Mouse (Mus musculus): ENCODE measurements around the gene Ankzf1. TPM values are rescaled to one million over a fixed set of nuclear protein-coding genes. Genes with fewer than 3 reads are reported as not detected.

Gene Ankzf1
- polyA plus RNA-seq, 1 experiment from 2014 or later = 18.2 TPM

DNA sequence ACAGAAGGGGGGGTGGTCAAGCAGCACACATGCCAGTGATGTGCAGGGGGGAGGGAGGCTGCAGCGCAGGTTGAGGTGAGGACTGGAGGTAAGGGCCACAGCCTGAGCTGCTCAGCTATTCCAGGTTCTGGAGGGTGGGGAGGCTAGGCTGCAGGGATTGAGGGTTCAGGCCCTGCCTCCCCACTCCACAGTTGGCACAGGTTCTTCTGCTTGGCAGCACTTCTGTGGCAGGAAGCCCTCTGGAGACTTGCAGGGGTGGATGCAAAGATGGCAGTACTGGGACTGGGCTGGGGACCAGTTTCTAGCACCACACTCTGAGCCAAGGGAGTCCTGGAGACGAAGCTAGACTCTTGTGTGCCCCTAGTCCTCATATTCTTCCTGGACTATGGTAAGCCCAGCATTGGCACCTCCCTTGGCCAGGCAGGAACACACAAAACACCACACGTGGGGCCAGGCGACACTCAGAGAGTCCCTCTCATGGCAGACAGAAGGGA lies 10.5 kb upstream of the Ankzf1 start:
- Histone ChIP-seq H3K27me3 (ENCODE audit: control insufficient read depth, insufficient read depth, low read length) (no peaks in the 10 kb centered on the region), H3K4me1 (ENCODE audit: control insufficient read depth, insufficient read depth, low read length) (peaks cover 7% of the 10 kb centered on the region), H3K4me2 (ENCODE audit: low read depth) (no peak overlapping the region), H3K36me3 (ENCODE audit: control insufficient read depth, insufficient read depth, low read length) (peaks cover 12% of the 10 kb centered on the region), H3K4me3 (ENCODE audit: low read depth, low read length) (no peak overlapping the region), H3K9ac (ENCODE audit: low read length) (no peak overlapping the region), H3K27ac (ENCODE audit: low read depth, low read length) (no peak overlapping the region), H3K9me3 (ENCODE audit: control insufficient read depth, low read length) (no peaks in the 10 kb centered on the region)
- DNase-seq (ENCODE audit: low spot score) (no peak), ATAC-seq (ENCODE audit: insufficient read depth, low FRiP score, low TSS enrichment) (no peak)
- 82% methylated on average over 4 of the region's 4 CpGs for WGBS

DNA sequence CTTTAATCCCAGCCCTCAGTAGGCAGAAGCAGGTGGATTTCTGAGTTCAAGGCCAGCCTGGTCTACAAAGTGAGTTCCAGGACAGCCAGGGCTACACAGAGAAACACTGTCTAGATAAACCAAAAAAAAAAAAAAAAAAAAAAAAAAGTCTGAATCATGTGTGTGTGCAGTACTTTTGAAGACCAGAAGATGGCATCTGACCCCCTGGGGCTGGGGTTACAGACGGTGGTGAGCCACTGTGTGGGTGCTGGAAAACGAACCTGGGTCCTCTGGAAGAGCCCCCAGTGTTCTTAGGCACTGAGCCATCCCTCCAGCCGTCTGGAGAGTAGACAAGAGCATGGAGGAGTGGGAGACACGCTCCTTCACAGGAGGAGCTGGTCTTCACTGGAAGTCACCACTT lies 9.8 kb upstream of the Ankzf1 start:
- H3K27me3 ChIP-seq (ENCODE audit: control insufficient read depth, insufficient read depth, low read length) = no peaks in the 10 kb centered on the region
- H3K9ac ChIP-seq (ENCODE audit: low read length) = no peak overlapping the region
- no peak overlapping the region for H3K4me2 ChIP-seq (ENCODE audit: low read depth)
- peaks cover 7% of the 10 kb centered on the region for H3K4me1 ChIP-seq (ENCODE audit: control insufficient read depth, insufficient read depth, low read length)
- H3K27ac ChIP-seq (ENCODE audit: low read depth, low read length) = no peak overlapping the region
- no peaks in the 10 kb centered on the region for H3K9me3 ChIP-seq (ENCODE audit: control insufficient read depth, low read length)
- WGBS = 74% methylated on average over 4 of the region's 4 CpGs
- no peak for DNase-seq (ENCODE audit: low spot score)
- H3K36me3 ChIP-seq (ENCODE audit: control insufficient read depth, insufficient read depth, low read length) = peaks cover 13% of the 10 kb centered on the region
- no peak for ATAC-seq (ENCODE audit: insufficient read depth, low FRiP score, low TSS enrichment)
- no peak overlapping the region for H3K4me3 ChIP-seq (ENCODE audit: low read depth, low read length)

DNA sequence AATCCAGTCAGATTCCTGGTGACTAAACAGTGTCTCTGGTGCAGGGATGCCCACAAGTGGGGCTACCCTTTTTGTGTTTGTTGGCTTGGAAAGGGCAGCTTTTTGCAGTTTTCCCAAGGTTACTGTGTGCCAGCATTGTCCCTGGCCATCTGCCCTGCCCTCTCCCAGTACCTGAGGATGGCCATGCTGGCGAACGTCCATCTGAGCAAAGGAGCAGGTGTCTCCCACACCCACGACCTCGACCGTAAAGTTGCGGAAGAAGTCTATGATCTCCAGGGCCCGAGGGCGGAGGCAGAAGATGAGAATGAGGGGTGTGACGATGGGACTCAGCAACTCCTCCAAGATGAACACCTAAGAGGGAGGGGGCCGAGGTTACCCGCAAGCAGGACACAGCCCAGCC lies 6.5 kb upstream of the Ankzf1 start:
- Histone ChIP-seq H3K9ac (ENCODE audit: low read length) (no peak overlapping the region), H3K27ac (ENCODE audit: low read depth, low read length) (no peak overlapping the region), H3K36me3 (ENCODE audit: control insufficient read depth, insufficient read depth, low read length) (peaks cover 13% of the 10 kb centered on the region), H3K4me2 (ENCODE audit: low read depth) (no peak overlapping the region), H3K4me3 (ENCODE audit: low read depth, low read length) (no peak overlapping the region), H3K9me3 (ENCODE audit: control insufficient read depth, low read length) (no peaks in the 10 kb centered on the region), H3K27me3 (ENCODE audit: control insufficient read depth, insufficient read depth, low read length) (no peaks in the 10 kb centered on the region), H3K4me1 (ENCODE audit: control insufficient read depth, insufficient read depth, low read length) (no peaks in the 10 kb centered on the region; the same call in 1 of the 2 replicates)
- DNase-seq (ENCODE audit: low spot score) = no peak
- WGBS = 88% methylated on average over 11 of the region's 11 CpGs
- ATAC-seq (ENCODE audit: insufficient read depth, low FRiP score, low TSS enrichment) = no peak

DNA sequence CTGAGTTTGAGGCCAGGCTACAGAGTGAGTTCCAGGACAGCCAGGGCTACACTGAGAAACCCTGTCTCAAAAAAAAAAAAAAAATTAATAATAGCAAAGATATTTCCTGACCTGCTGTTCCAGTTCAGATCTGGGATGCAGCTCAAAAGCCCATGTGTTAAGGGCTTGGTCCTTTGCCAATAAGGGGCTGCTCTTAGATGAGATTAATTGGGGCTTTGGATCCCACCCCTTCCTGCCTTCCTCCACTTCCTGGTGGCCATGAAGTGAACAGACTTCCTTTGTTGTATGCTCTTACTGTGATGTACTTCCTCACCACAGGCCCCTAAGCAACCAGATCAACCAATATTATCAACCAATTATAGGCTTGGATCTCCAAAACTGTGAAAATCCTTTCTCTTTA lies 4.8 kb upstream of the Ankzf1 start:
- no peak for ATAC-seq (ENCODE audit: insufficient read depth, low FRiP score, low TSS enrichment)
- peaks cover 13% of the 10 kb centered on the region for H3K36me3 ChIP-seq (ENCODE audit: control insufficient read depth, insufficient read depth, low read length)
- H3K4me1 ChIP-seq (ENCODE audit: control insufficient read depth, insufficient read depth, low read length) = peaks cover 5% of the 10 kb centered on the region; the same call in 1 of the 2 replicates

DNA sequence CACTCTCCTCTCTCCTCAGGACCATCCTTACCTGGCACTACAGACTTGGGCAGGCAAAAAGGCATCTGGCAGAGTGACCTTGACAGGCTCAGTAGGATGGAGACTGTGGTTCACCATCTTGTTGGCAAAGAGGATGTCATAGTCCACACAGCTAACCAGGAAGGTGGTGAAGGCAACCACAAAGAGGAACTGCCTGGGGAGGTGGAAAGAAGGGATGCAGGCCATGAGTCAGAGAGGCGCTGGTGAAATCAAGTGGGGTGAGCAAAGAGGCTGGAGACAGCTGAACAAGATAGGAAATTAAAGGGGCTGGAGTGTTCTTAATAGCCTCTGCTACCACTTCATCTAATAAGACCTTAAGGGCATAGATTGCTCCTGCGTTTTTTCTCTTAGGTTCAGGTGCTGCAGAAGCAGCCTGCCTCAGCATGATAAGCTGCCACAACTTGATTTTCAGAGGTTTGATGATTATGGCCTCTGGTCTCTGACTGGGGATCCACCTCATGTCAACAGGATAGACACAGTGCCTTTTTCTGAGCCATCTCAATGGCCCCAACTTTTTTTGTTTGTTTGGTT lies 4.0 kb upstream of the Ankzf1 start:
- Histone ChIP-seq H3K27ac (ENCODE audit: low read depth, low read length) (no peak overlapping the region), H3K4me3 (ENCODE audit: low read depth, low read length) (no peak overlapping the region), H3K36me3 (ENCODE audit: control insufficient read depth, insufficient read depth, low read length) (peaks cover 6% of the 10 kb centered on the region), H3K4me2 (ENCODE audit: low read depth) (no peak overlapping the region), H3K9me3 (ENCODE audit: control insufficient read depth, low read length) (no peaks in the 10 kb centered on the region), H3K27me3 (ENCODE audit: control insufficient read depth, insufficient read depth, low read length) (no peaks in the 10 kb centered on the region), H3K9ac (ENCODE audit: low read length) (no peak overlapping the region), H3K4me1 (ENCODE audit: control insufficient read depth, insufficient read depth, low read length) (peaks cover 9% of the 10 kb centered on the region; the same call in 1 of the 2 replicates)
- DNase-seq (ENCODE audit: low spot score) (no peak), ATAC-seq (ENCODE audit: insufficient read depth, low FRiP score, low TSS enrichment) (no peak)
- WGBS = 87% methylated on average over 2 of the region's 2 CpGs

More for the DNA sequence above, 4.8 kb upstream of the Ankzf1 start:
- no peak for DNase-seq (ENCODE audit: low spot score)
- no peak overlapping the region for H3K4me2 ChIP-seq (ENCODE audit: low read depth)
- H3K4me3 ChIP-seq (ENCODE audit: low read depth, low read length) = no peak overlapping the region
- H3K27ac ChIP-seq (ENCODE audit: low read depth, low read length) = no peak overlapping the region
- H3K27me3 ChIP-seq (ENCODE audit: control insufficient read depth, insufficient read depth, low read length) = no peaks in the 10 kb centered on the region
- H3K9me3 ChIP-seq (ENCODE audit: control insufficient read depth, low read length) = no peaks in the 10 kb centered on the region
- H3K9ac ChIP-seq (ENCODE audit: low read length) = no peak overlapping the region

DNA sequence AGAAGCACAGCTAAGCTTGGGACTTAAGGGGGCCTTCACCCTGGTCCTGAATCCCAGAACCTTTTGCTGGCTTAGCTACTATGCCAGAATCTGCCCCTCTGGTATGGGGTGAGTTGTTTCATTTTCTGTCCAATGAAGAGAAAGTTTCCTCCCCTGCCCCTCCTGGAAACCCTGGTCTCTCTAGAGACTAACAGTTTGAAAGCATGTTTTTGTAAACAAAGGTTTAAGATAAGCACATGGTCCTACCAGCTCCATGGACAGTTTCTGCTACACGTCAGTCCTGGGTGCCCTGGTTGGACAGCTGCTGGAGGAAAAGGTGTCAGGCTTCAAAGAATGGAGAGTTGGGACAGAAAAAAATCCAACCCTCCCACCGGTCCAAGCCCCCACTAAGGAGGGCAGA lies 1.4 kb upstream of the Ankzf1 start:
- DNase-seq (ENCODE audit: low spot score) (no peak), ATAC-seq (ENCODE audit: insufficient read depth, low FRiP score, low TSS enrichment) (no peak)
- Histone ChIP-seq H3K9me3 (ENCODE audit: control insufficient read depth, low read length) (no peaks in the 10 kb centered on the region), H3K27ac (ENCODE audit: low read depth, low read length) (no peak overlapping the region), H3K4me1 (ENCODE audit: control insufficient read depth, insufficient read depth, low read length) (peaks cover 12% of the 10 kb centered on the region; the same call in 1 of the 2 replicates), H3K9ac (ENCODE audit: low read length) (no peak overlapping the region), H3K36me3 (ENCODE audit: control insufficient read depth, insufficient read depth, low read length) (peaks cover 2% of the 10 kb centered on the region; the same call in 1 of the 2 replicates), H3K27me3 (ENCODE audit: control insufficient read depth, insufficient read depth, low read length) (no peaks in the 10 kb centered on the region), H3K4me3 (ENCODE audit: low read depth, low read length) (no peak overlapping the region), H3K4me2 (ENCODE audit: low read depth) (peak overlapping the region; percentile 91)
- 82% methylated on average over 2 of the region's 2 CpGs for WGBS

DNA sequence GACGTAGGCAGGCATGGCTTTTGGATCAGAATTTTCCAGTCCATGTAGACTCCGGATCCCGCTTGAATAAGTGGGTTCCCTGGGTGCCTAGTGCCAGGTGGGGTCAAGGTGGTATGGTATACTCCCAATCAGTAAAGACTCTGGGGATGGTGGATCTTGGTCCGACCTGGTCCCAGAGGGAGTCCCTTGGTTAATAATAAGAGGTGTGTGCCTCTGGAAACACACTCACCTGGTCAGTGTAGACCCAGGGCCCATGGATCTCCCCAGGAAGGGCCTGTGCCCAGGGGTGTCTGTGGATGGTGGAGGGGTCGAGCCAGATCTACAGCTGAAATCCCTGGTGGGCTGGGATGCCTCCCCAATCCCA lies 711 bp upstream of the Ankzf1 start:
- DNase-seq (ENCODE audit: low spot score) = no peak

DNA sequence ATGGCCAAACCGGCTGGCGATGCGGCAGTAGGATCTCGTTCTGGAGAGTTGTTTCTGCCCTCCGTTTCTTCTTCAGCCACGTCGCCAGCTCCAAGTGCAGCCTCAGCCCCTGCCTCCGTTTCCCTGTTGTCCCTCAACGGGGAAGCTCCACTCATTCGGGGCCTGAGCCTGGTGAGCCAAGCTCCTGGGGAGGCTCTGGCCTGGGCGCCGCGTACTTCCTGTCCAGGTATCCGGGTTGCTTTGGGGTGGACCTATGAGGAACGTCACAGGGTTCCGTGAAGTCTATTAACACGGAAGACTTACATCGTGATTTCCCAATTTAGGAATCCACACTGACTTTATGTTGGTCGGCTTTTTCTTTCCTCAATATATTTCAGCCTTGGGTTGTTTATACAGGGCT lies 501 bp downstream of the Ankzf1 start:
- WGBS = 2% methylated on average over 19 of the region's 19 CpGs
- no peaks in the 10 kb centered on the region for H3K9me3 ChIP-seq (ENCODE audit: control insufficient read depth, low read length)
- no peak for ATAC-seq (ENCODE audit: insufficient read depth, low FRiP score, low TSS enrichment)
- no peak for DNase-seq (ENCODE audit: low spot score)
- no peaks in the 10 kb centered on the region; the same call in none of the 2 replicates for H3K36me3 ChIP-seq (ENCODE audit: control insufficient read depth, insufficient read depth, low read length)
- H3K4me3 ChIP-seq (ENCODE audit: low read depth, low read length) = peak overlapping the region; percentile 73
- H3K4me2 ChIP-seq (ENCODE audit: low read depth) = peak overlapping the region; percentile 96
- H3K27ac ChIP-seq (ENCODE audit: low read depth, low read length) = peak overlapping the region; percentile 78
- H3K4me1 ChIP-seq (ENCODE audit: control insufficient read depth, insufficient read depth, low read length) = peaks cover 12% of the 10 kb centered on the region; the same call in 1 of the 2 replicates
- no peaks in the 10 kb centered on the region for H3K27me3 ChIP-seq (ENCODE audit: control insufficient read depth, insufficient read depth, low read length)
- H3K9ac ChIP-seq (ENCODE audit: low read length) = peak overlapping the region; percentile 85

More for the DNA sequence above, 711 bp upstream of the Ankzf1 start:
- Histone ChIP-seq H3K4me1 (ENCODE audit: control insufficient read depth, insufficient read depth, low read length) (peaks cover 12% of the 10 kb centered on the region; the same call in 1 of the 2 replicates), H3K27ac (ENCODE audit: low read depth, low read length) (peak overlapping the region; percentile 49), H3K4me3 (ENCODE audit: low read depth, low read length) (peak overlapping the region; percentile 73), H3K4me2 (ENCODE audit: low read depth) (peak overlapping the region; percentile 91), H3K27me3 (ENCODE audit: control insufficient read depth, insufficient read depth, low read length) (no peaks in the 10 kb centered on the region), H3K9ac (ENCODE audit: low read length) (peak overlapping the region; percentile 78), H3K9me3 (ENCODE audit: control insufficient read depth, low read length) (no peaks in the 10 kb centered on the region), H3K36me3 (ENCODE audit: control insufficient read depth, insufficient read depth, low read length) (peaks cover 2% of the 10 kb centered on the region; the same call in 1 of the 2 replicates)
- WGBS = 35% methylated on average over 5 of the region's 5 CpGs
- ATAC-seq (ENCODE audit: insufficient read depth, low FRiP score, low TSS enrichment) = no peak

DNA sequence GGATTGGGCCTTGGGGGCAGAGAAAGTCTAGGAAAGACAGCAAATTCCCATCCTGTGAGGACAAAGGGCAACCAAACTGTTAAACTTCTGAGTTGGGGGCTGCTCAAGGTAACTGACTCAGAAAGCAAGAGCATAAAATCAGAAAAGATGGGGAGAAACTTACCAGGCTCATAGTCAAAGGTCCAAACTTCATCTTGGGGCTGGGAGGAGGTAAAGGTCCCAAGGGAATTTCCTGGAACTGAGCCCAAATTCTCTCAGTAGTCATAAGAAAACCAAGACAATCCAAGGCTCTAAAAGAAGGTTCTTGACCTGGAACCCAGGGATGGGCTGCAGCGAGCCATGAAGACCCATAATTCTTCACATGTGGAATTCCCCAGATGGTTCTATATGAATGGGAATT lies 9.3 kb downstream of the Ankzf1 start:
- no peak overlapping the region for H3K4me3 ChIP-seq (ENCODE audit: low read depth, low read length)
- H3K4me2 ChIP-seq (ENCODE audit: low read depth) = no peak overlapping the region
- no peaks in the 10 kb centered on the region for H3K27me3 ChIP-seq (ENCODE audit: control insufficient read depth, insufficient read depth, low read length)
- no peak overlapping the region for H3K9ac ChIP-seq (ENCODE audit: low read length)
- no peaks in the 10 kb centered on the region for H3K4me1 ChIP-seq (ENCODE audit: control insufficient read depth, insufficient read depth, low read length)
- H3K9me3 ChIP-seq (ENCODE audit: control insufficient read depth, low read length) = no peaks in the 10 kb centered on the region
- H3K36me3 ChIP-seq (ENCODE audit: control insufficient read depth, insufficient read depth, low read length) = peaks cover 6% of the 10 kb centered on the region; the same call in 1 of the 2 replicates
- 88% methylated on average over 1 of the region's 1 CpGs for WGBS
- DNase-seq (ENCODE audit: low spot score) (no peak), ATAC-seq (ENCODE audit: insufficient read depth, low FRiP score, low TSS enrichment) (no peak)
- no peak overlapping the region for H3K27ac ChIP-seq (ENCODE audit: low read depth, low read length)

All from neural tube, embryonic 11.5 days (tissue).